Mouse (Mus musculus) myocyte (in vitro differentiated cells): ENCODE data around the gene Lamb3.

Experiments used
- MAX ChIP-seq: IDR thresholded peaks from one replicate; pipeline ENCODE4 v1.6.1; 2011; ENCODE audit warnings: low read depth, mild to moderate bottlenecking, control low read depth
- MYOD1 ChIP-seq, 3 experiments: IDR thresholded peaks; one replicate each; pipeline ENCODE4 v1.6.1; 2011; ENCODE audit warnings: control low read depth in 2 of 3, low read depth in 2 of 3, mild to moderate bottlenecking in 2 of 3, moderate library complexity in 1 of 3; ENCODE audit not compliant: insufficient read length in 2 of 3, control insufficient read depth in 1 of 3
- POLR2A ChIP-seq: IDR thresholded peaks from one replicate; pipeline ENCODE4 v1.6.1; 2011; ENCODE audit warnings: low read depth, mild to moderate bottlenecking, control low read depth, moderate library complexity; ENCODE audit not compliant: insufficient read length
- POLR2AphosphoS2 ChIP-seq: IDR thresholded peaks from one replicate; pipeline ENCODE4 v1.6.1; 2011; ENCODE audit warnings: low read depth, control low read depth; ENCODE audit not compliant: insufficient read length
- TCF12 ChIP-seq: IDR thresholded peaks from one replicate; pipeline ENCODE4 v1.6.1; 2011; ENCODE audit warnings: mild to moderate bottlenecking, control low read depth; ENCODE audit not compliant: poor library complexity, insufficient read depth, severe bottlenecking

DNA sequence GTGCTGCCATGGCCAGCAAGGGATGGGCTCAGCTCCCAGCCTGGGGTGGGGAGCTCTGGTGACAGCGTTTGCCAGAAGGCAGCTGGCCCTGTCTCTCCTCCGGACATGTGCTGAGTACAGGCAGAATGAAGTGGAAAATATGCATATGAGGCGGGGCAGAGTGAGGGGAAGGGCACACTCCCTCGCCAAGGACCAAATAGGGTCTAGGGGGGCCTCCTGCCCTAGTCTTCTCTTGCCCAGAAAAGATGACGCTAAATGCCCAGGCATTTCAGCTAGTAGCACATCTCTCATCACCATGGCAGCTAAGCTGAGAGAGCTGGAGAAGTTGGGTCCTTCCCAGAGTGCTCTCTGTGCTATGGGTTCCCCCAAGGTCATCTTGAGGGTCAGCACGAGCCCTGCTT, 109.7 kb downstream of the Lamb3 start:
- no peak for TF ChIP-seq MAX
- peak; percentile 19 for TF ChIP-seq POLR2A
- TF ChIP-seq TCF12, result peak; percentile 42
- TF ChIP-seq MYOD1 (IDR thresholded peaks at IDR 0.05; ENCODE audit: control insufficient read depth in 1 of 3, insufficient read length in 2 of 3, low read depth in 2 of 3), result peak; percentile 91 to 98 (median 97)
- no peak for TF ChIP-seq POLR2AphosphoS2
